Mouse (Mus musculus): Measurements from ENCODE around the gene Ldb3. TPM values are rescaled to one million over a fixed set of nuclear protein-coding genes. Genes with fewer than 3 reads are reported as not detected.

Ldb3 gene
- total and polyA plus RNA-seq, 3 experiments: 0.01 TPM; not detected in 2

GRCm38 (mm10) chr14:34552226-34552625, 36.3 kb downstream of the Ldb3 start:
- Histone ChIP-seq H3K79me2 (ENCODE audit: control insufficient read depth, insufficient read depth, low read length, poor library complexity) (no peaks in the 10 kb centered on the region), H3K27me3 (ENCODE audit: control insufficient read depth in 1 of 2, insufficient read depth in 2 of 2, low read length in 2 of 2) (peaks cover 0 to 2% of the 10 kb centered on the region in 2 experiments; a peak in 1 of 4 replicates), H3K36me3 (ENCODE audit: control insufficient read depth in 1 of 2, insufficient read depth in 2 of 2, low read length in 2 of 2) (no peaks in the 10 kb centered on the region; a peak in 1 of 4 replicates), H3K9ac (ENCODE audit: control insufficient read depth, low read depth, low read length, poor library complexity, severe bottlenecking) (no peak overlapping the region), H3K4me3 (ENCODE audit: control insufficient read depth in 1 of 2, insufficient read depth in 1 of 2, low read depth in 2 of 2, low read length in 2 of 2) (no peak overlapping the region), H3K9me3 (replicated peaks; ENCODE audit: insufficient read depth, low read length) (no peaks in the 10 kb centered on the region), H3K4me1 (ENCODE audit: control insufficient read depth in 1 of 2, insufficient read depth in 2 of 2, low read length in 2 of 2) (no peaks in the 10 kb centered on the region), H3K27ac (ENCODE audit: control insufficient read depth, low read depth, low read length) (no peak overlapping the region)
- no peak for TF ChIP-seq E2F4 (IDR thresholded peaks at IDR 0.05; ENCODE audit: borderline replicate concordance, low read depth, low read length)
- TF ChIP-seq CHD1 (IDR thresholded peaks at IDR 0.05; ENCODE audit: low read depth, low read length): no peak
- no peak for TF ChIP-seq GATA1 (IDR thresholded peaks at IDR 0.05; ENCODE audit: low read depth, low read length)
- no peak for TF ChIP-seq GABPA (IDR thresholded peaks at IDR 0.05; ENCODE audit: low read depth, low read length)
- no peak for TF ChIP-seq HCFC1 (IDR thresholded peaks at IDR 0.05; ENCODE audit: low read depth, low read length)
- TF ChIP-seq USF1 (IDR thresholded peaks at IDR 0.05; ENCODE audit: low read depth, low read length): no peak
- TF ChIP-seq ELF1 (IDR thresholded peaks at IDR 0.05; ENCODE audit: low read depth, low read length): no peak
- no peak for TF ChIP-seq ZC3H11A (IDR thresholded peaks at IDR 0.05; ENCODE audit: low read depth, low read length)
- TF ChIP-seq USF2 (IDR thresholded peaks at IDR 0.05; ENCODE audit: borderline replicate concordance in 1 of 2, insufficient read depth in 1 of 2, low read depth in 1 of 2, low read length in 2 of 2): no peak
- no peak for TF ChIP-seq EP300 (IDR thresholded peaks at IDR 0.05; ENCODE audit: low read depth in 1 of 2, low read length in 2 of 2)
- TF ChIP-seq ETS1 (IDR thresholded peaks at IDR 0.05; ENCODE audit: low read depth, low read length): no peak
- TF ChIP-seq CTCF (IDR thresholded peaks at IDR 0.05 in 2 of 3, conservative IDR thresholded peaks at IDR 0.05 in 1 of 3; ENCODE audit: control insufficient read depth in 1 of 3, insufficient read depth in 1 of 3, low read depth in 2 of 3, low read length in 3 of 3, poor library complexity in 1 of 3, severe bottlenecking in 1 of 3): no peak
- TF ChIP-seq RAD21 (IDR thresholded peaks at IDR 0.05; ENCODE audit: low read depth, low read length): no peak
- no peak for TF ChIP-seq TBP (IDR thresholded peaks at IDR 0.05; ENCODE audit: low read depth, low read length)
- TF ChIP-seq TAL1 (IDR thresholded peaks at IDR 0.05; ENCODE audit: low read length): no peak
- TF ChIP-seq UBTF (IDR thresholded peaks at IDR 0.05; ENCODE audit: borderline replicate concordance, insufficient read depth, low read depth, low read length): no peak
- TF ChIP-seq KAT2A (conservative IDR thresholded peaks at IDR 0.05; ENCODE audit: low read depth, low read length): no peak
- no peak for TF ChIP-seq TCF12 (IDR thresholded peaks at IDR 0.05; ENCODE audit: low read depth, low read length)
- no peak for TF ChIP-seq POLR2AphosphoS5 (IDR thresholded peaks at IDR 0.05; ENCODE audit: borderline replicate concordance, low read depth, low read length)
- no peak for DNase-seq (ENCODE audit: low read depth, low spot score)

GRCm38 (mm10) chr14:34549004-34549671, 39.3 kb downstream of the Ldb3 start:
- no peaks in the 10 kb centered on the region; a peak in 1 of 4 replicates for H3K36me3 ChIP-seq (ENCODE audit: control insufficient read depth in 1 of 2, insufficient read depth in 2 of 2, low read length in 2 of 2)
- no peaks in the 10 kb centered on the region for H3K79me2 ChIP-seq (ENCODE audit: control insufficient read depth, insufficient read depth, low read length, poor library complexity)
- H3K27me3 ChIP-seq (ENCODE audit: control insufficient read depth in 1 of 2, insufficient read depth in 2 of 2, low read length in 2 of 2): peaks cover 0 to 3% of the 10 kb centered on the region in 2 experiments; a peak in 1 of 4 replicates
- H3K4me1 ChIP-seq (ENCODE audit: control insufficient read depth in 1 of 2, insufficient read depth in 2 of 2, low read length in 2 of 2): no peaks in the 10 kb centered on the region
- H3K9ac ChIP-seq (ENCODE audit: control insufficient read depth, low read depth, low read length, poor library complexity, severe bottlenecking): peak overlapping the region; percentile 74
- peak; percentile 84 for DNase-seq (ENCODE audit: low read depth, low spot score)
- H3K27ac ChIP-seq (ENCODE audit: control insufficient read depth, low read depth, low read length): no peak overlapping the region
- H3K4me3 ChIP-seq (ENCODE audit: control insufficient read depth in 1 of 2, insufficient read depth in 1 of 2, low read depth in 2 of 2, low read length in 2 of 2): peak overlapping the region; percentile 53 to 86
- no peaks in the 10 kb centered on the region for H3K9me3 ChIP-seq (replicated peaks; ENCODE audit: insufficient read depth, low read length)
- no peak for TF ChIP-seq TBP (IDR thresholded peaks at IDR 0.05; ENCODE audit: low read depth, low read length)
- TF ChIP-seq USF2 (IDR thresholded peaks at IDR 0.05; ENCODE audit: borderline replicate concordance in 1 of 2, insufficient read depth in 1 of 2, low read depth in 1 of 2, low read length in 2 of 2): no peak
- peak; percentile 81 for TF ChIP-seq SMC3 (IDR thresholded peaks at IDR 0.05; ENCODE audit: low read depth, low read length)
- TF ChIP-seq ZC3H11A (IDR thresholded peaks at IDR 0.05; ENCODE audit: low read depth, low read length): peak; percentile 48
- TF ChIP-seq USF1 (IDR thresholded peaks at IDR 0.05; ENCODE audit: low read depth, low read length): no peak
- no peak for TF ChIP-seq MEF2A (IDR thresholded peaks at IDR 0.05; ENCODE audit: extremely low read depth, insufficient replicate concordance, low read depth, low read length, poor library complexity, severe bottlenecking)
- no peak for TF ChIP-seq TCF12 (IDR thresholded peaks at IDR 0.05; ENCODE audit: low read depth, low read length)
- TF ChIP-seq MAFK (IDR thresholded peaks at IDR 0.05; ENCODE audit: borderline replicate concordance, low read depth, low read length): no peak
- TF ChIP-seq ZMIZ1 (IDR thresholded peaks at IDR 0.05; ENCODE audit: low read depth, low read length): no peak
- peak; percentile 60 for TF ChIP-seq RAD21 (IDR thresholded peaks at IDR 0.05; ENCODE audit: low read depth, low read length)
- TF ChIP-seq ZKSCAN1 (IDR thresholded peaks at IDR 0.05; ENCODE audit: low read depth, low read length): no peak
- peak in 1 of 2 experiments; percentile 63; a peak in 2 of 4 replicates for TF ChIP-seq POLR2A (IDR thresholded peaks at IDR 0.05; ENCODE audit: control insufficient read depth in 1 of 2, insufficient read depth in 1 of 2, low read depth in 1 of 2, low read length in 2 of 2, poor library complexity in 1 of 2)
- TF ChIP-seq RCOR1 (IDR thresholded peaks at IDR 0.05; ENCODE audit: low read depth, low read length): no peak
- TF ChIP-seq MXI1 (IDR thresholded peaks at IDR 0.05; ENCODE audit: low read depth, low read length): no peak; the same call in 1 of the 2 replicates
- TF ChIP-seq CHD2 (IDR thresholded peaks at IDR 0.05; ENCODE audit: low read length): no peak
- TF ChIP-seq UBTF (IDR thresholded peaks at IDR 0.05; ENCODE audit: borderline replicate concordance, insufficient read depth, low read depth, low read length): 0 out of 2 replicates have a peak, but pooled peaks have one; percentile 29
- no peak for TF ChIP-seq POLR2AphosphoS5 (IDR thresholded peaks at IDR 0.05; ENCODE audit: borderline replicate concordance, low read depth, low read length)
- TF ChIP-seq HCFC1 (IDR thresholded peaks at IDR 0.05; ENCODE audit: low read depth, low read length): no peak; the same call in 1 of the 2 replicates
